Mouse (Mus musculus) spleen, adult 2 months (tissue): ENCODE measurements around the gene Maml3.

Source experiments
- CTCF ChIP-seq: fragments of 200-500 bp; IDR thresholded peaks from 2 replicates; pipeline ENCODE4 v1.5.1; 2011; ENCODE audit warnings: mild to moderate bottlenecking, inconsistent platforms; ENCODE audit not compliant: insufficient read depth, insufficient read length, insufficient replicate concordance; ENCODE audit errors: extremely low read depth
- POLR2A ChIP-seq: fragments of 200-500 bp; IDR thresholded peaks from 2 replicates; pipeline ENCODE4 v1.6.1; 2011; ENCODE audit warnings: low read depth, low read length, inconsistent platforms

DNA sequence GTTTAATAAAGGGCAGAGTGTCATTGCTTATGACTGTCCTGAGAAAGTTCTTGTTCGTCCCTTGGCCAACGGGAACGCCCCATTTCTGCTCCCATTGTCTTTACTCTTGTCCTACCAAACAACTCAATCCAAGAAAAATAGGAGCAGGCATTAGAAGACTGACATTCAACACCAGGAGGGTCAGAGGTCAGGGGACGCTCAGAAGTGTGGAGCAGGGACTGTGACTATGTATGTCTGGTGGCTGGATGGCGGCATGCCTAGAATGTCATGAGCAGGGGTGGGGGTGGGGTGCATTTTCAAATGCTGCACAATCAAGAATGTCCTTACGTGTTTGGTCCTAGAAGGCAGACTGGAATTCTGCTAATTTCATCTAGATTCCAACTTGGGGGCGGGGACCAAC is 38.1 kb upstream of the Maml3 start:
- TF ChIP-seq CTCF (no peak), POLR2A (no peak)
